Mouse (Mus musculus) forebrain, embryonic 12.5 days (tissue): ENCODE results near the gene Bcl3. TPM values are rescaled to one million over a fixed set of nuclear protein-coding genes. Genes with fewer than 3 reads are reported as not detected.

ENCODE experiments used
- ATAC-seq: fragments of 200-750 bp; cut with Nextera tagmentation; 2 replicates; pipeline ENCODE4 v1.8.0; 2017; ENCODE audit warnings: moderate TSS enrichment; ENCODE audit not compliant: low FRiP score
- H3K27ac ChIP-seq: fragments of 300-500 bp; sonication (generic); 2 replicates; pipeline ENCODE4 v1.5.1; 2016; ENCODE audit warnings: mild to moderate bottlenecking
- H3K27me3 ChIP-seq: fragments of 300-500 bp; sonication (generic); 2 replicates; pipeline ENCODE4 v1.6.1; 2016; ENCODE audit warnings: mild to moderate bottlenecking
- H3K36me3 ChIP-seq: fragments of 300-500 bp; sonication (generic); replicated peaks from 2 replicates; pipeline ENCODE4 v1.6.1; 2016; ENCODE audit warnings: mild to moderate bottlenecking
- H3K4me1 ChIP-seq: fragments of 300-500 bp; sonication (generic); 2 replicates; pipeline ENCODE4 v1.6.1; 2016
- H3K4me2 ChIP-seq: fragments of 300-500 bp; sonication (generic); 2 replicates; pipeline ENCODE4 v1.6.1; 2016; ENCODE audit warnings: mild to moderate bottlenecking, moderate library complexity
- H3K4me3 ChIP-seq: fragments of 300-500 bp; sonication (generic); replicated peaks from 2 replicates; pipeline ENCODE4 v1.5.1; 2016; ENCODE audit warnings: mild to moderate bottlenecking
- H3K9ac ChIP-seq: fragments of 300-500 bp; sonication (generic); 2 replicates; pipeline ENCODE4 v1.6.1; 2016; ENCODE audit warnings: mild to moderate bottlenecking
- H3K9me3 ChIP-seq: fragments of 300-500 bp; sonication (generic); 2 replicates; pipeline ENCODE4 v1.6.1; 2016
- WGBS: fragments of 180-500 bp; shearing (Covaris S2); methylation state at CpG from one replicate; pipeline ENCODE4 v1.1.7; 2016; 5-methylcytosine and 5-hydroxymethylcytosine counted together
- polyA plus RNA-seq: library from polyadenylated mRNA; unstranded; fragments of >200 nt; fragmentation: Nextera tagmentation; extraction: Ambion mirVana; gene quantifications from 2 replicates; pipeline ENCODE4 v1.2.1, GENCODE M21; 2016

The Bcl3 gene
- polyA plus RNA-seq, 1 experiment from 2014 or later = 0.96 TPM

DNA sequence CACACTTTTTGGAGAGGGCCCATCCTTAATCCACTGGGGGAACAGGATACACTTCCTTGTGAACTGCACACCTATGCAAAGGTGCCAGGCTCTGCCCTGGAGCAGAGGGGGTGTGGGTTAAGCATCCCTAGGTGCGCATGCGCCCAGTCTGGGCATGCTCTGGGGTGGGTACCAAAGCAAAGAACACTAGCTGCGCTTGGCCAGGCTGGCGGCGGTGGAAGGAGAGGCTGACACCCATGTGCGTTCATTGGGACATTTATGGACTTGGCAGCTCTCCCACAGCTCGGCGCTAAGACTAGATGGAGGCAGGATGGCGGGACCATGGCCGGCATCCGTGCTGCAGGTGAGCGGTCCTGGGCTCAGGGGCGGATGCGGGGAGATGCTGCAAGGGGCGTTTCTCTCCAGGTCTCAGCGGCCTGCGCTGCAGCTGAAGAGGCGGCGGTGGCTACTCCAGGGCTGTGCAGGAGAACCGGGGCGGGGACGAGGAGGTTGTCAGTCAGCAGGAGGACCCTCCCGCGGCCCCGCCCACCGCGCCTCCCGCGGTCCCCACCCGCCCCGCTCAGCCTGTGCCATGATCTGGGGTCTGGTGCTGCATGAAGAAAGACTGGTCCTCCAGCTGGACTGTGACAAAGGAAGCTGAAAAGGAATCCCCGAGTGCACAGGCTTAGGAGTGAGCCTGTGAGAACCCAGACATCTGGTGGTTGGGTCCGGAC lies 29.4 kb upstream of the Bcl3 start, which contains the start of gene Gm19345:
TSS of gene Gm19345 (plus strand) at position 146 of the 713 bp plus-strand sequence.
- ATAC-seq = peak; percentile 83

DNA sequence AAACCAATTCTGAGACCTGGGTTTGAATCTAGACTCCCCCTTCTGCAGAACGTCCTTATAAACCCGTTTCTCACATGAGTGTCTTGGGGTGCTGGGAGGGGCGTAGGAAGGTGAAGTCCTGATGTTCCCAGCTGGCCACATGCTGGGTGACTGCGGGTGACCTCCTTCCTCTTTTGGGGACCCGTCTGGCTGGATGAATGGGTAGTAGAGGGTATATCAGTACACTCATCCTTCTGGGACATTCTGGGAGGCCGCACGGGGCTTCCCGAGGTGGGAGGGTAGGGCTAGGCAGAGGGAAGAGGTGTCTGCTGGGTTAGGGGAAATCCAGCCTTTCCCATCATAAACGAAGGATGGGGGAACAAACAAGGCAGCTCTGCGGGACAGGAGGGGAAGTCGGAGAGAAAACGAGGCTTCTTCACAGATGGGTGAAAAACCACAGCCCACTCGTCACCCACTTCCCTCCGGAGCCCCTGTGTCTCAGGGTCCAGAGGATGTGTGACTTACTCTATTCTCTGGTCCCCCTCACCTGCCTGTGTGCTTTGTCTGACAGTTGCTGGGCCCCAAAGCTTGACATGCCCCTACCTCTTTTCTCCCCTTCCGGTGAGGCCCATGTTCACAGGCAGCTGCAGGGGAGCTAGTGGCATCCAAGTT lies 22.1 kb upstream of the Bcl3 start:
- H3K4me3 ChIP-seq = no peak overlapping the region
- ATAC-seq = no peak
- no peak overlapping the region for H3K9ac ChIP-seq
- no peaks in the 10 kb centered on the region for H3K4me1 ChIP-seq
- no peaks in the 10 kb centered on the region for H3K9me3 ChIP-seq
- H3K27ac ChIP-seq = no peak overlapping the region
- H3K36me3 ChIP-seq = no peaks in the 10 kb centered on the region
- peaks cover 57% of the 10 kb centered on the region for H3K27me3 ChIP-seq
- H3K4me2 ChIP-seq = no peak overlapping the region
- 66% methylated on average over 15 of the region's 15 CpGs for whole genome bisulfite sequencing

More for the DNA sequence above, 29.4 kb upstream of the Bcl3 start, which contains the start of gene Gm19345:
- H3K36me3 ChIP-seq = no peaks in the 10 kb centered on the region
- peaks cover 44% of the 10 kb centered on the region for H3K27me3 ChIP-seq
- peak within 1 kb of the TSS; percentile 31 for H3K4me3 ChIP-seq
- peak within 1 kb of the TSS; percentile 49 for H3K9ac ChIP-seq
- H3K4me2 ChIP-seq = peak within 1 kb of the TSS; percentile 56
- no peak within 1 kb of the TSS for H3K27ac ChIP-seq
- no peaks in the 10 kb centered on the region for H3K9me3 ChIP-seq
- WGBS = 4% methylated on average over 27 of the region's 33 CpGs
- peaks cover 7% of the 10 kb centered on the region; the same call in 1 of the 2 replicates for H3K4me1 ChIP-seq

DNA sequence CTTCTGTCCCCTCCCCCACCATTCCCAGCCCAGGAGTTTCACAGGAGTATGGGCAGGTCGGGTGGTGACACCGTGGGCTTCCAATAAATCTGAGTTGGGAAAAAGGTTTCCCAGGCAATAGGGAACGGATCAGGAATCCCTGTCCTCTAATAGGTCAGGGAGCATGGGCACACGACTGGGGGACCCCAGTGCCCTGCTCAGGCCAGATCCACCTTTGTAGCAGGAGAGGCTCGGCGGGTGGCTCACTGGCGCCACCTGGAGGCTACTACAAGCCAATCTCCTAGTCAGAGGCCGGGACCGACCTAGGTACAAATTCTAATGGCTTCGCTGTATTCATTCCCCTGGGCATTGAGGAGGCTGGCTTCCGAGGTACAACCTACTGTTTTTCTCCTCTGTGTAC lies 21.0 kb upstream of the Bcl3 start:
- WGBS = 6% methylated on average over 11 of the region's 11 CpGs
- Histone ChIP-seq H3K4me2 (no peak overlapping the region), H3K27me3 (peaks cover 54% of the 10 kb centered on the region), H3K9ac (no peak overlapping the region), H3K4me3 (no peak overlapping the region), H3K9me3 (no peaks in the 10 kb centered on the region), H3K27ac (no peak overlapping the region), H3K36me3 (no peaks in the 10 kb centered on the region), H3K4me1 (no peaks in the 10 kb centered on the region)
- ATAC-seq = 0 out of 2 replicates have a peak, but pooled peaks have one; percentile 44

DNA sequence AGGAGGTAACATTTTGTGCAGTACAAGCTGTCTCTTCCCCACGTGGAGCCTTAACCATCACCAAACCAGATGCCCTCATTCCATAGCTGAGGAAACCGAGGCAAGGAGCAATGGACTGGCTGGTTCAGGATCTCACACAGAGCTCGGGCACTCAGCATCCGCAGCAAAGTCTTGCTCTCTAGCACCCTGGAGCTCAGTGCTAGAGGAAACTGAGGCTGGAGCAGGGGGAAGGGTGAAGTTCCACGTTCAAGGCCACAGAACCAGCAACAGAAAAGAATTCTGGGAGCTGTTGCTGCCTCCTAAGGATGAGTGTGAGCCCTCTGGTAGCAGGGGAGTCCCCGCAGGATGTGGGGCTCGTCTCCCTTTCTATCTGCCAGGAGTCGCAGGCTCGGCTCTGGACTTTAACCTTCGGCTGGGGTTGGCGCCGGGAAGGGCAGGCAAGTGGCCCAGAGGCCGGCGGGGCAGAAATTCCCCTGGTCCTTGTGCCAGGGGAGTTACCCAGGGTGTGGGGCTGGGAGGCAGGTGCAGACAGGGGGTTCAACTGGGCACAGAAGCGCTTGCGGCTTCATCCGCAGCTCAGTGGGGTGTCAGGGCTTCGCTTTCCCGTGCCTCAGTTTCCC lies 20.4 kb upstream of the Bcl3 start:
- Histone ChIP-seq H3K9ac (no peak overlapping the region), H3K4me3 (no peak overlapping the region), H3K27me3 (peaks cover 49% of the 10 kb centered on the region), H3K4me2 (no peak overlapping the region), H3K36me3 (no peaks in the 10 kb centered on the region), H3K4me1 (no peaks in the 10 kb centered on the region), H3K9me3 (no peaks in the 10 kb centered on the region), H3K27ac (no peak overlapping the region)
- WGBS = 29% methylated on average over 19 of the region's 19 CpGs
- no peak for ATAC-seq

DNA sequence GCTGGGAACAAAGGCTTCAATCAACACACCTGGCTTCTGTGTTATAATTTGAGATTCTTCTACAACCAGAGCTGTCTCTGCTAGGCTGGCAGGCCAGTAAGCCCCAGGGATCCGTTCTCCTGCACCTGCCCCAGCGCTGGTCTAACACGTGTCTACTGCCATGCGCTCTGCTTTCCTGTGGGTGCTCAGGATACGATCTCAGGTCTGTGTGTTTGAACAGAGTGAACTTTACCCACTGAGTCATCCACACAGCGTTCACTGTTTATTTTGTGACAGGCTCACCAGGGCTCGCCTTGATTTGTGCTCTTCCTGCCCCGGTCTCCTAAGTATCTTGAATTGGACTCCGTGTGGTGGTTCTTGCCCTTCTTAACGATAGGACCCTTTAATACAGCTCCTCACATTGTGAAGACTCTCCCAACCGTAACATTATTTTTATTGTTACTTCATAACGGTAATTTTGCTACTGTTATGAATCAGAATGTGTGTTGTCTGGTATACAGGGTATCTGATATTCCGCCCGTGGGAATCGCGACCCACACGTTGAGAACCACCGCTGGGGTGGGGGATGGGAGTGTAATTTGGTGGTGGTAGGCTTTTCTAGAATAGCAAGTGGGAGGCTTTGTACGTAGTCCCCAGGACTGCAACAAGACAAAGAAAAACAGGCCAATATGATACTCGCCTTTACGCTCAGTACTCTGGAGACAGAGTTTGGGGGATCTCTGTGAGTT lies 19.3 kb upstream of the Bcl3 start:
- Histone ChIP-seq H3K27me3 (peaks cover 38% of the 10 kb centered on the region), H3K9me3 (0 out of 2 replicates have a peak, but pooled peaks cover 2% of the 10 kb centered on the region), H3K9ac (no peak overlapping the region), H3K4me2 (no peak overlapping the region), H3K4me3 (no peak overlapping the region), H3K27ac (no peak overlapping the region), H3K36me3 (no peaks in the 10 kb centered on the region), H3K4me1 (no peaks in the 10 kb centered on the region)
- ATAC-seq = no peak
- 83% methylated on average over 21 of the region's 21 CpGs for WGBS

DNA sequence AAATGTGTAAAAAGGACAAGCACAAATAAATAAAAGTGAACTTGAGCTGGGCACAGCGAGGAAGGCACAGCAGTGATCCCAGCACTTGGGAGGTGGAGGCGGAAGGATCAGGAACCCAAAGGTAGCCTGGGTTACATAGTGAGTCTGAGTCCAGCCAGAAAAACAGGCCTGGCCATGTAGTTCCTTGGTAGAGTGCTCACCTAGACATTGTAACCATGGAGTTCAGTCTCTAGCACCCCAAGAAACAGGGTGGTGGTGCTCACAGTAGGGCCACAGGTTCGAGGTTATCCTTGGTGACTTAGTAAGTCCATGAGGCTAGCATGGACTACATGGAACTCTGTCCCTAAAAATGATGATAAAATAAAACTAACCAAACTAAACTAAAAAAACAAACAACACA lies 18.4 kb upstream of the Bcl3 start:
- H3K27ac ChIP-seq = no peak overlapping the region
- peaks cover 31% of the 10 kb centered on the region for H3K27me3 ChIP-seq
- 84% methylated on average over 3 of the region's 3 CpGs for WGBS
- H3K4me3 ChIP-seq = no peak overlapping the region
- ATAC-seq = no peak
- no peak overlapping the region for H3K9ac ChIP-seq
- no peak overlapping the region for H3K4me2 ChIP-seq
- 0 out of 2 replicates have a peak, but pooled peaks cover 3% of the 10 kb centered on the region for H3K9me3 ChIP-seq
- no peaks in the 10 kb centered on the region for H3K36me3 ChIP-seq
- no peaks in the 10 kb centered on the region for H3K4me1 ChIP-seq

DNA sequence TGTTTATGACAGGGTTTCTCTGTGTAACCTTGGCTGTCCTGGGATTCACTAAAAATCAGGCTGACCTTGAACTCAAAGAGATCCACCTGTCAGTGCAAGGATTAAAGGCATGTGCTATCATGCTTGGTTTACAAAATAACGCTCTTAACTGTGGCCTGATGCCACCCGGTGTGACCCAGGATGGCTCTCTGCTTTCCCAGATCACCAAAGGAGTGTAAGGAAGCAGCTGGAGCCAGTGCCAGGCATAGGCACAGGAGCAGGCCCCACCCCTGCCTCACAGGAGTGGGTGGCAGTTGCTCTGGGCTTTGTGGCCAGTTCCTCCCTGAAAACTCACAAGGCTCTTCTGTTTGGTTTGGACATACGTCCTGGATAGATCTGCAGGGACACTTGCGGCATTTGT lies 17.8 kb upstream of the Bcl3 start:
- 83% methylated on average over 4 of the region's 4 CpGs for WGBS
- Histone ChIP-seq H3K9ac (no peak overlapping the region), H3K36me3 (no peaks in the 10 kb centered on the region), H3K27ac (no peak overlapping the region), H3K9me3 (0 out of 2 replicates have a peak, but pooled peaks cover 3% of the 10 kb centered on the region), H3K4me1 (no peaks in the 10 kb centered on the region), H3K4me3 (no peak overlapping the region), H3K27me3 (peaks cover 25% of the 10 kb centered on the region), H3K4me2 (no peak overlapping the region)
- ATAC-seq = no peak

DNA sequence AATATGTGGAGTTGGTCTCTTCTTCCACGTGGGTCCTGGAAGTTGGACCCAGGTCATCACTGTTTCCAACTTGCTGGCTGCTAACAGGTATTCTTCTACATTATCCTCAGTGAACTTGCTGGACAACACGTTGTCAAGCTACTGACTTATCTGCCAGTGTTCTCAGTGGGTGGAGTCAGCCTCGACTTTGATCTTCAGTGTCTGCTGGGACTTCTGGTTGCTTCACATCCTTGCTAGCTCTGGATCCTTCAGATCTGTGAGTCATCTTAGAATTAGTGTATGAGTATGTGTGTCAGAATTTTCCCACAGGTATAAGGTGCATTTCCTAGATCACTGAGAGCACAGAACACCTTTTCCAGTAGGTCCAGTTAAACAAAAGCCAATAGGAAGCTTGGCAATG lies 14.3 kb upstream of the Bcl3 start:
- no peak overlapping the region for H3K27ac ChIP-seq
- H3K4me3 ChIP-seq = no peak overlapping the region
- peaks cover 3% of the 10 kb centered on the region; the same call in 1 of the 2 replicates for H3K27me3 ChIP-seq
- ATAC-seq = no peak
- 0 out of 2 replicates have a peak, but pooled peaks cover 3% of the 10 kb centered on the region for H3K9me3 ChIP-seq
- no peaks in the 10 kb centered on the region for H3K4me1 ChIP-seq
- H3K36me3 ChIP-seq = no peaks in the 10 kb centered on the region
- H3K4me2 ChIP-seq = no peak overlapping the region
- no peak overlapping the region for H3K9ac ChIP-seq
- 74% methylated on average over 3 of the region's 3 CpGs for WGBS

DNA sequence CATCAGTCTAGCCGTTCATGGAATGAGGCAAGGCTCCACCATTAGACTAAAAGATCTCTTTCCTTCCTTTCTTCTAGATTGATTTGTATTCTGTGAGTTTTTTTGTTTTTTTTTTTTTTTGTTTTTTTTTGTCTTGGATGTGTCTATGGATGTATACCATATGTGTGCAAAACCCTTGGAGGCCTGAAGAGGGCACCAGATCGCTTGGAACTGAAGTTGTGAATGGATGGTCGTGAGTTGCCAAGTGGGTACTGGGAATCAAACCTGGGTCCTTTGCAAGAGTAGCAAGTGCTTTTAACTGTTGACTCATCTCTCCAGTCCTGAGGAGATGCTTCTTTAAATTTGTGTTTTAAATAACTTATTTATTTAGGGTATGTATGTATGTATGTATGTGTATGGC lies 11.5 kb upstream of the Bcl3 start:
- H3K4me2 ChIP-seq = no peak overlapping the region
- no peak overlapping the region for H3K9ac ChIP-seq
- no peak overlapping the region for H3K4me3 ChIP-seq
- peaks cover 10% of the 10 kb centered on the region; the same call in 1 of the 2 replicates for H3K27me3 ChIP-seq
- 0 out of 2 replicates have a peak, but pooled peaks cover 3% of the 10 kb centered on the region for H3K9me3 ChIP-seq
- no peaks in the 10 kb centered on the region for H3K36me3 ChIP-seq
- WGBS = 63% methylated on average over 3 of the region's 3 CpGs
- no peak for ATAC-seq
- peaks cover 6% of the 10 kb centered on the region; the same call in 1 of the 2 replicates for H3K4me1 ChIP-seq
- H3K27ac ChIP-seq = no peak overlapping the region

DNA sequence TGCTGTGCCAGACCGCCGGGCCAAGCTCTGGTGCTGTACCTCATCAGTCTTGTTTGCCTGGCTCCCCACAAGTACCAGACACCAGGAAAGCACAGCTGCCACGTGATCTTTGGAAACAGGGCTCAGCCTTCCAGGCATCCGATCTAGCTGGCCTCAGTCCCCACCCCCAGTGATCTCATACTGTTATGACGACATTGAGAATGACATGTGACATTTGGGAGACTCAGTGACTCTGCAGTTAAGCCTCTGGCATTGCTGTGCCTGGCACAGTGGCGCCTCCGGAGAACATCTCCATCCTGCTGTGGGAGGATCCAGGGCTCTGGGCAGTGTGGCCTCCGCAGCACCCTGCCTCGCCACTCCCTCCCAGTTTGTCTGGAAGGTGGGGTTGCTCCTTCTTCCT lies 9.3 kb upstream of the Bcl3 start:
- Histone ChIP-seq H3K9ac (no peak overlapping the region), H3K4me2 (no peak overlapping the region), H3K27me3 (peaks cover 10% of the 10 kb centered on the region; the same call in 1 of the 2 replicates), H3K36me3 (no peaks in the 10 kb centered on the region), H3K4me1 (peaks cover 6% of the 10 kb centered on the region; the same call in 1 of the 2 replicates), H3K27ac (no peak overlapping the region), H3K9me3 (0 out of 2 replicates have a peak, but pooled peaks cover 1% of the 10 kb centered on the region), H3K4me3 (no peak overlapping the region)
- WGBS = 55% methylated on average over 9 of the region's 9 CpGs
- no peak for ATAC-seq

DNA sequence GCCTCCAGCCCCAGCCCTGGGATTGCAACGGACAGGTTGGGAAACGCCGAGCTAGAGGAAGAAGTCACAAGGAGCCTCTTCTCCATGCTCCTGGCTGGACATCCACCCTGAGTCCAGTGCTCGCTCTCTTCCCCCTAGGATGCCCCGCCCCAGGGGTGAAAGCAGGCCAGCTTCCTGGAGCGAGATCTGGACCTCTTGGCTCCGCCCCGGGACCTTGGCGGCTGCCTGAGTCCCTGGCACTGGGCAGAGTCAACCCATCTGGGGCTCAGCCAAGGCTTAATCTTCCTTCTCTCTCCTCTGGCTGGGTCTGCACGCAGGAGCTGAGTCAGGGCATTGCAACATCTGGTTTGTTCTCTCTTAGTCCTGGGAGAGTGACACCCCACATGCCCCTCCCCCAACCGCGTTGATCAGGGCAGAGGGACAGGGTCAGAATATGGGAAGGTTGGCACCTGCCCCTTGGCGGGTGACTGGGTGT lies 8.1 kb upstream of the Bcl3 start:
- H3K9ac ChIP-seq = no peak overlapping the region
- H3K27me3 ChIP-seq = peaks cover 10% of the 10 kb centered on the region; the same call in 1 of the 2 replicates
- WGBS = 36% methylated on average over 13 of the region's 13 CpGs
- H3K4me3 ChIP-seq = no peak overlapping the region
- no peaks in the 10 kb centered on the region for H3K36me3 ChIP-seq
- H3K27ac ChIP-seq = no peak overlapping the region
- H3K4me2 ChIP-seq = no peak overlapping the region
- H3K4me1 ChIP-seq = peaks cover 6% of the 10 kb centered on the region; the same call in 1 of the 2 replicates
- H3K9me3 ChIP-seq = no peaks in the 10 kb centered on the region
- ATAC-seq = no peak
